ENCODE assay signal across 9 mouse cellular contexts in genomic region chr13:9011596-9012350, GRCm38 (mm10). TPM values are rescaled to one million over a fixed set of nuclear protein-coding genes. Genes with fewer than 3 reads are reported as not detected.
DNase-seq lines count a peak whose midpoint lies in the region; ATAC-seq and TF ChIP-seq lines count a peak whose summit lies in the region.
"Had no signal": no experiment of that assay in that cellular context is flagged by ENCODE, and none has a peak within 500 bp of the region (broad histone marks: within the 10 kb centered on the region; RNA-seq: fewer than 3 reads in every experiment).

No protein-coding gene starts in this region.

- H3K4me2 ChIP-seq in heart, postnatal 0 days (ENCODE audit: low read depth, low read length), result no peak overlapping the region

- WGBS in kidney, adult 2 months, result 57% methylated on average over 12 of the region's 12 CpGs
- 60% methylated on average over 12 of the region's 12 CpGs for WGBS in heart, postnatal 0 days
- 56% methylated on average over 12 of the region's 12 CpGs for WGBS in thymus, adult 2 months

- H3K27me3 ChIP-seq in kidney, adult 2 months (replicated peaks; ENCODE audit: control insufficient read depth, insufficient read depth, low read length), result no peaks in the 10 kb centered on the region
- H3K27me3 ChIP-seq in heart, postnatal 0 days (ENCODE audit: control insufficient read depth, insufficient read depth, low read length), result no peaks in the 10 kb centered on the region
- H3K27me3 ChIP-seq in thymus, adult 2 months (ENCODE audit: control insufficient read depth, insufficient read depth, low read length), result no peaks in the 10 kb centered on the region

- H3K27ac ChIP-seq in kidney, adult 2 months (ENCODE audit: insufficient read depth, low read depth, low read length), result no peak overlapping the region
- H3K27ac ChIP-seq in heart, postnatal 0 days (ENCODE audit: low read depth), result no peak overlapping the region
- H3K27ac ChIP-seq in thymus, adult 2 months (ENCODE audit: control insufficient read depth, insufficient read depth, low read length), result no peak overlapping the region

- peaks cover 4% of the 10 kb centered on the region; the same call in 1 of the 2 replicates for H3K4me1 ChIP-seq in kidney, adult 2 months (ENCODE audit: control insufficient read depth, insufficient read depth, low read length)
- H3K4me1 ChIP-seq in heart, postnatal 0 days (ENCODE audit: control insufficient read depth, insufficient read depth), result no peaks in the 10 kb centered on the region
- H3K4me1 ChIP-seq in thymus, adult 2 months (replicated peaks; ENCODE audit: control insufficient read depth, insufficient read depth, low read length), result no peaks in the 10 kb centered on the region

- no peak overlapping the region for H3K9ac ChIP-seq in heart, postnatal 0 days (replicated peaks; ENCODE audit: low read depth, low read length)

- no peak overlapping the region for H3K4me3 ChIP-seq in kidney, adult 2 months (ENCODE audit: insufficient read depth, low read depth, low read length)
- no peak overlapping the region for H3K4me3 ChIP-seq in heart, postnatal 0 days (ENCODE audit: low read depth, low read length)
- no peak overlapping the region for H3K4me3 ChIP-seq in thymus, adult 2 months (ENCODE audit: control insufficient read depth, insufficient read depth, low read length)
- H3K4me3 ChIP-seq: myocyte had no signal

- no peak for TF ChIP-seq EP300 in heart, postnatal 0 days (IDR thresholded peaks at IDR 0.05; ENCODE audit: low read depth)

- peak; percentile 92 for ATAC-seq in heart, postnatal 0 days (ENCODE audit: insufficient read depth, low read depth)

- no peak for TF ChIP-seq POLR2A in kidney, adult 2 months (IDR thresholded peaks at IDR 0.05; ENCODE audit: low read depth, low read length)
- TF ChIP-seq POLR2A in thymus, adult 2 months (IDR thresholded peaks at IDR 0.05; ENCODE audit: control insufficient read depth, extremely low read depth, insufficient read depth, low read length, poor library complexity), result no peak

- no peaks in the 10 kb centered on the region for H3K9me3 ChIP-seq in heart, postnatal 0 days (replicated peaks; ENCODE audit: control insufficient read depth, low read length)

- intact Hi-C loops in left cerebral cortex, postnatal 4 days (cut with DNase I), result no loop called here

- H3K36me3 ChIP-seq in kidney, adult 2 months (ENCODE audit: control insufficient read depth, insufficient read depth, low read length), result no peaks in the 10 kb centered on the region
- no peaks in the 10 kb centered on the region for H3K36me3 ChIP-seq in heart, postnatal 0 days (replicated peaks; ENCODE audit: control insufficient read depth, insufficient read depth, low read length)
- H3K36me3 ChIP-seq in thymus, adult 2 months (ENCODE audit: control insufficient read depth, insufficient read depth, low read length), result no peaks in the 10 kb centered on the region

- DNase-seq in kidney, adult 2 months, result peak; percentile 56
- no peak for DNase-seq in kidney, adult 9 months
- peak; percentile 34 for DNase-seq in WW6 (ENCODE audit: low read depth, low spot score)
- peak; percentile 94 for DNase-seq in embryo, embryonic 10 days (ENCODE audit: low spot score)
- peak; percentile 100 for DNase-seq in heart, postnatal 0 days (ENCODE audit: low spot score)
- DNase-seq in left cerebral cortex, postnatal 4 days, result peak; percentile 72
- DNase-seq in natural killer cell, adult 2 months (ENCODE audit: low spot score in 2 of 2), result peak; percentile 16 to 54
- peak; percentile 52 for DNase-seq in thymus, adult 2 months

- no peak for TF ChIP-seq CTCF in kidney, adult 2 months (conservative IDR thresholded peaks at IDR 0.05; ENCODE audit: insufficient read depth, insufficient read length, low read depth, low read length)
- TF ChIP-seq CTCF in heart, postnatal 0 days (IDR thresholded peaks at IDR 0.05; ENCODE audit: low read depth), result no peak
- TF ChIP-seq CTCF in thymus, adult 2 months (IDR thresholded peaks at IDR 0.05; ENCODE audit: borderline replicate concordance, control insufficient read depth, extremely low read depth, insufficient read depth, low read length, poor library complexity), result no peak

RNA-seq across cellular contexts. Expression of gene Gtpbp4, which starts 15.9 kb away (rescaled TPM):
- polyA plus RNA-seq in kidney, adult 2 months (2012; rRNA removed), result 4.7 and 7.5 TPM in 2 replicates
- total RNA-seq in heart, postnatal 0 days (2014; rRNA removed; ENCODE audit: low replicate concordance), result 4.2 and 13.8 TPM in 2 replicates
- 37.5 and 42.5 TPM in 2 replicates for polyA plus RNA-seq in heart, postnatal 0 days (2015; fragmentation: Nextera tagmentation; extraction: Ambion mirVana)
- 10 to 100 TPM; 49.7 to 51.9 TPM for total RNA-seq in left cerebral cortex, postnatal 4 days (2021)
- 12.2 and 12.9 TPM in 2 replicates for polyA plus RNA-seq in thymus, adult 2 months (2012; rRNA removed)

RNA-seq across cellular contexts. Expression of gene Idi2, which starts 59.1 kb away (rescaled TPM):
- polyA plus RNA-seq in kidney, adult 2 months (2012; rRNA removed), result not detected in 2 replicates
- not detected in 2 replicates for total RNA-seq in heart, postnatal 0 days (2014; rRNA removed; ENCODE audit: low replicate concordance)
- polyA plus RNA-seq in heart, postnatal 0 days (2015; fragmentation: Nextera tagmentation; extraction: Ambion mirVana), result not detected in 2 replicates
- not detected for total RNA-seq in left cerebral cortex, postnatal 4 days (2021)
- 0.15 and 0.38 TPM in 2 replicates for polyA plus RNA-seq in thymus, adult 2 months (2012; rRNA removed)
